Comparison of ENCODE assay signal across 7 mouse cellular contexts in the genomic region with DNA sequence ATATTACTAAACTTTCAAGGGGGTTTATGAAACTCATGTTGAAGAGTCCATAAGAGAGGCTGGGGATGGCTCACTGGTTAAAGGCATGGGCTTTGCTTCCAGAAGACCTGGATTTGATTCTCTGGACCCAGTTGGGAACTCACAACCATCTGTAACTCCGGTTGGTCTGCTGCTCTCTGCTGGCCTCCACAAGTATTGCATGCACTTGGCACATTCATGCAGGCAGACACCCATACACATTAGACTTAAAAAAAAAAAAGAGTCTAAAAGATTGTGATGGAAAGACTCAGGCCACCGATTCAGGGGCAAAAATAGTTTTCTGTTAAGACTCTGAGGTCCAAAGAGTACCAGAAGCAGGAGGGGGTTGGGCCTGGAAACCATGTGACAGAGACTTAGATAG. TPM values are rescaled to one million over a fixed set of nuclear protein-coding genes. Genes with fewer than 3 reads are reported as not detected.
A peak's percentile ranks its signal among the peaks of the same experiment; 100 is the strongest.
DNase-seq lines count a peak whose midpoint lies in the region; TF ChIP-seq lines count a peak whose summit lies in the region.

No protein-coding gene starts in this region.

- no peak overlapping the region for H3K4me2 ChIP-seq in CH12.LX (ENCODE audit: insufficient read depth, low read depth, poor library complexity, severe bottlenecking)

- in situ Hi-C loops in CH12.LX (cut with MboI; ENCODE audit: low pct_ligation_motif_present, low pct_unique_long_range_greater_than_20kb, low sequenced_read_pairs): no loop called here

- DNase-seq in 3T3-L1 (ENCODE audit: low read depth, low spot score): peak; percentile 94
- peak; percentile 65 for DNase-seq in CH12.LX (ENCODE audit: extremely low read depth)
- peak; percentile 73 for DNase-seq in c-Kit-positive CD71-positive TER-119-negative erythroid progenitor cells, embryonic 14.5 days (ENCODE audit: low read depth)
- DNase-seq in gastrocnemius, adult 2 months: peak; percentile 70
- DNase-seq in kidney, postnatal 25 days: peak; percentile 81 to 85
- DNase-seq in lung, adult 18-20 months: peak; percentile 71 to 78

- H3K4me1 ChIP-seq in CH12.LX (ENCODE audit: control insufficient read depth in 1 of 2, insufficient read depth in 2 of 2): peaks cover 4 to 22% of the 10 kb centered on the region in 2 experiments; a peak in 3 of 4 replicates
- H3K4me1 ChIP-seq in small intestine, adult 2 months (ENCODE audit: control insufficient read depth, insufficient read depth, insufficient read length, low read length): peaks cover 15% of the 10 kb centered on the region; the same call in 1 of the 2 replicates

- no peak overlapping the region for H3K4me3 ChIP-seq in CH12.LX (replicated peaks in 1 of 3; ENCODE audit: low read depth in 2 of 3, low read length in 2 of 3, poor library complexity in 1 of 3)
- no peak overlapping the region for H3K4me3 ChIP-seq in gastrocnemius, adult 2 months
- no peak overlapping the region for H3K4me3 ChIP-seq in small intestine, adult 2 months (ENCODE audit: low read depth, low read length)

- 0 out of 2 replicates have a peak overlapping the region, but pooled peaks have one; percentile 14 for H3K27ac ChIP-seq in CH12.LX (ENCODE audit: insufficient read depth, low read depth)
- no peak overlapping the region for H3K27ac ChIP-seq in gastrocnemius, adult 2 months
- no peak overlapping the region for H3K27ac ChIP-seq in small intestine, adult 2 months (ENCODE audit: insufficient read depth, low read depth, low read length)

- intact Hi-C loops in gastrocnemius, adult 2 months (cut with DNase I): no loop called here

- no peak overlapping the region for H3K9ac ChIP-seq in CH12.LX (ENCODE audit: insufficient read depth, low read depth)

- H3K27me3 ChIP-seq in CH12.LX (replicated peaks): no peaks in the 10 kb centered on the region
- H3K27me3 ChIP-seq in small intestine, adult 2 months (ENCODE audit: control insufficient read depth, insufficient read depth, low read length): no peaks in the 10 kb centered on the region

- no peak for TF ChIP-seq POLR2A in CH12.LX (IDR thresholded peaks at IDR 0.05; ENCODE audit: low read depth, low read length)
- no peak for TF ChIP-seq POLR2A in small intestine, adult 2 months (IDR thresholded peaks at IDR 0.05; ENCODE audit: low read depth, low read length)

- peak; percentile 70 to 73 for TF ChIP-seq CTCF in CH12.LX (conservative IDR thresholded peaks at IDR 0.05 in 1 of 2, IDR thresholded peaks at IDR 0.05 in 1 of 2; ENCODE audit: low read depth in 2 of 2, low read length in 2 of 2)
- TF ChIP-seq CTCF in gastrocnemius, adult 2 months (IDR thresholded peaks at IDR 0.05): peak; percentile 77
- peak; percentile 73; the same call in 1 of the 2 replicates for TF ChIP-seq CTCF in small intestine, adult 2 months (IDR thresholded peaks at IDR 0.05; ENCODE audit: extremely low read depth, insufficient read length, insufficient replicate concordance, low read depth, low read length)

- H3K79me2 ChIP-seq in CH12.LX (replicated peaks; ENCODE audit: control insufficient read depth, extremely low read depth, insufficient read depth, poor library complexity, severe bottlenecking): no peaks in the 10 kb centered on the region

- H3K36me3 ChIP-seq in CH12.LX (replicated peaks in 1 of 2; ENCODE audit: control insufficient read depth in 1 of 2, insufficient read depth in 1 of 2, low read length in 1 of 2): peaks cover 64 to 93% of the 10 kb centered on the region in 2 experiments
- H3K36me3 ChIP-seq in small intestine, adult 2 months (ENCODE audit: control insufficient read depth, insufficient read depth, low read length): peaks cover 11% of the 10 kb centered on the region

- TF ChIP-seq EP300 in CH12.LX (IDR thresholded peaks at IDR 0.05; ENCODE audit: low read length): no peak

- dilution Hi-C loops in CH12.LX (cut with MboI; ENCODE audit: extremely low pct_ligation_motif_present, extremely low pct_unique_long_range_greater_than_20kb, low sequenced_read_pairs): no loop called here

- 22% methylated on average over 2 of the region's 2 CpGs for WGBS in small intestine, adult 2 months

- no peaks in the 10 kb centered on the region for H3K9me3 ChIP-seq in CH12.LX (replicated peaks; ENCODE audit: low read length)

- peak; percentile 48 for TF ChIP-seq RAD21 in CH12.LX (IDR thresholded peaks at IDR 0.05; ENCODE audit: low read depth, low read length)

TF ChIP-seq in CH12.LX, 34 proteins besides CTCF, POLR2A, EP300 and RAD21:
- TF ChIP-seq ZNF384 (IDR thresholded peaks at IDR 0.05; ENCODE audit: low read depth, low read length) (0 out of 2 replicates have a peak, but pooled peaks have one; percentile 54), MAX (IDR thresholded peaks at IDR 0.05; ENCODE audit: low read length) (no peak), E2F4 (IDR thresholded peaks at IDR 0.05; ENCODE audit: insufficient replicate concordance, low read depth, low read length) (no peak), SMC3 (IDR thresholded peaks at IDR 0.05; ENCODE audit: low read depth, low read length) (peak; percentile 67), ZC3H11A (IDR thresholded peaks at IDR 0.05; ENCODE audit: low read depth, low read length) (no peak)

RNA-seq across cellular contexts. Expression of a gene that starts 8.1 kb away (rescaled TPM):
- 34.8 and 37.2 TPM in 2 replicates for total RNA-seq in CH12.LX (2012; rRNA removed)
- total RNA-seq in CH12.LX (2014; rRNA removed): 30.5 and 30.6 TPM in 2 replicates
- polyA plus RNA-seq in CH12.LX (2012; ENCODE audit: insufficient read length, low read depth): 37.6 and 44.7 TPM in 2 replicates
- total RNA-seq in gastrocnemius, adult 2 months (2021): 1 to 10 TPM; 4.2 to 9.9 TPM
- 8.5 and 11.6 TPM in 2 replicates for polyA plus RNA-seq in small intestine, adult 2 months (2012; rRNA removed)

RNA-seq across cellular contexts. Expression of a gene that starts 13.0 kb away (rescaled TPM):
- total RNA-seq in CH12.LX (2012; rRNA removed): 344 and 357 TPM in 2 replicates
- total RNA-seq in CH12.LX (2014; rRNA removed): 148 and 164 TPM in 2 replicates
- polyA plus RNA-seq in CH12.LX (2012; ENCODE audit: insufficient read length, low read depth): 179 and 253 TPM in 2 replicates
- total RNA-seq in gastrocnemius, adult 2 months (2021): 10 to 100 TPM; 80.3 to 98.7 TPM
- 41.1 and 67.1 TPM in 2 replicates for polyA plus RNA-seq in small intestine, adult 2 months (2012; rRNA removed)

RNA-seq across cellular contexts. Expression of a gene that starts 13.2 kb away (rescaled TPM):
- total RNA-seq in CH12.LX (2012; rRNA removed) (125 and 172 TPM in 2 replicates), CH12.LX (2014; rRNA removed) (156 and 167 TPM in 2 replicates)
- polyA plus RNA-seq in CH12.LX (2012; ENCODE audit: insufficient read length, low read depth): 111 and 119 TPM in 2 replicates
- total RNA-seq in gastrocnemius, adult 2 months (2021): 1 to 10 TPM; 4.0 to 4.3 TPM
- polyA plus RNA-seq in small intestine, adult 2 months (2012; rRNA removed): 8.3 and 13.1 TPM in 2 replicates

RNA-seq across cellular contexts. Expression of a gene that starts 49.8 kb away (rescaled TPM):
- total RNA-seq in CH12.LX (2012; rRNA removed) (0.04 and 0.13 TPM in 2 replicates), CH12.LX (2014; rRNA removed) (not detected in 2 replicates)
- polyA plus RNA-seq in CH12.LX (2012; ENCODE audit: insufficient read length, low read depth): 0.10 and 0.11 TPM in 2 replicates
- total RNA-seq in gastrocnemius, adult 2 months (2021): not detected
- polyA plus RNA-seq in small intestine, adult 2 months (2012; rRNA removed): 58.3 and 65.5 TPM in 2 replicates

Comparison
In these comparisons a context has a peak if more than half of its experiments do, and no peak if none do; other contexts are left out.
1. RNA of a gene that starts 13.2 kb away (total RNA-seq): 125 to 172 TPM in CH12.LX; 4.0 to 4.3 TPM in gastrocnemius, adult 2 months; every median in the first group is over 10 times any median in the second.
2. Peak in every context shown above with its lines, with median percentiles within 50 percentile points of each other: DNase-seq and CTCF ChIP-seq.